Mouse (Mus musculus): ENCODE measurements around the gene Gm10974. TPM values are rescaled to one million over a fixed set of nuclear protein-coding genes. Genes with fewer than 3 reads are reported as not detected.
A peak's percentile ranks its signal among the peaks of the same experiment; 100 is the strongest.

The Gm10974 gene
- polyA plus RNA-seq, 1 experiment from 2014 or later, result not detected

GRCm38 (mm10) chr7:66427437-66428161 is 61.9 kb downstream of the Gm10974 start, which contains the start of gene Aldh1a3:
Gene Aldh1a3, minus strand, starts transcription at chr7:66427517.
- Histone ChIP-seq H3K4me2 (replicated peaks; ENCODE audit: low read depth, low read length) (peak within 1 kb of the TSS; percentile 95), H3K4me3 (ENCODE audit: low read depth, low read length) (peak within 1 kb of the TSS; percentile 39), H3K27ac (ENCODE audit: low read depth, low read length) (no peak within 1 kb of the TSS), H3K36me3 (ENCODE audit: control insufficient read depth, insufficient read depth, low read length) (no peaks in the 10 kb centered on the region), H3K27me3 (ENCODE audit: control insufficient read depth, insufficient read depth, low read length) (peaks cover 48% of the 10 kb centered on the region), H3K9ac (ENCODE audit: low read depth, low read length) (peak within 1 kb of the TSS; percentile 33; the same call in 1 of the 2 replicates), H3K4me1 (replicated peaks; ENCODE audit: control insufficient read depth, insufficient read depth, low read length) (peaks cover 4% of the 10 kb centered on the region; the same call in 1 of the 2 replicates), H3K9me3 (ENCODE audit: control insufficient read depth, low read length) (no peaks in the 10 kb centered on the region)
- ATAC-seq (ENCODE audit: low FRiP score) (peak; percentile 86), DNase-seq (ENCODE audit: low spot score) (peak; percentile 69)
- WGBS, result under 1% methylated on average over 56 of the region's 56 CpGs

GRCm38 (mm10) chr7:66434453-66434935 is 68.8 kb downstream of the Gm10974 start:
- Histone ChIP-seq H3K4me1 (replicated peaks; ENCODE audit: control insufficient read depth, insufficient read depth, low read length) (no peaks in the 10 kb centered on the region), H3K4me3 (ENCODE audit: low read depth, low read length) (no peak overlapping the region), H3K36me3 (ENCODE audit: control insufficient read depth, insufficient read depth, low read length) (no peaks in the 10 kb centered on the region), H3K27me3 (ENCODE audit: control insufficient read depth, insufficient read depth, low read length) (no peaks in the 10 kb centered on the region; the same call in 1 of the 2 replicates), H3K27ac (ENCODE audit: low read depth, low read length) (no peak overlapping the region), H3K9me3 (ENCODE audit: control insufficient read depth, low read length) (no peaks in the 10 kb centered on the region), H3K4me2 (replicated peaks; ENCODE audit: low read depth, low read length) (no peak overlapping the region), H3K9ac (ENCODE audit: low read depth, low read length) (no peak overlapping the region)
- 53% methylated on average over 10 of the region's 10 CpGs for WGBS
- ATAC-seq (ENCODE audit: low FRiP score), result no peak
- peak; percentile 77 for DNase-seq (ENCODE audit: low spot score)

Other genes with a start within 250 kb of the Gm10974 start
- gene Lrrk1, start 22.4 kb downstream of the Gm10974 start, polyA plus RNA-seq (2014; fragmentation: Nextera tagmentation; extraction: Ambion mirVana), result 2.9 and 3.2 TPM in 2 replicates
- gene Aldh1a3, start 61.6 kb downstream of the Gm10974 start, polyA plus RNA-seq (2014; fragmentation: Nextera tagmentation; extraction: Ambion mirVana), result 1.3 and 4.2 TPM in 2 replicates

Data from hindbrain, embryonic 11.5 days (tissue).